Mouse (Mus musculus): ENCODE data around the gene Prl3d2. TPM values are rescaled to one million over a fixed set of nuclear protein-coding genes. Genes with fewer than 3 reads are reported as not detected.
"Not testable (repeated sequence)": the region's sequence is repeated elsewhere in the genome, so short reads cannot be mapped to it uniquely, and the experiment has no call there.

Gene Prl3d2
- total RNA-seq (2015; ENCODE audit: low replicate concordance) (not detected in 2 replicates), total RNA-seq (2017; ENCODE audit: low replicate concordance) (not detected in 2 replicates)

GRCm38 (mm10) chr13:27121398-27121797, at the start of gene Prl3d2:
TSS of gene Prl3d2 (plus strand) at chr13:27121698.
- ATAC-seq (replicated peaks; ENCODE audit: low FRiP score, poor library complexity, severe bottlenecking) = not testable (repeated sequence)

GRCm38 (mm10) chr13:27093890-27094289, 27.6 kb upstream of the Prl3d2 start, which contains the start of gene Prl3d1:
TSS of gene Prl3d1 (plus strand) at chr13:27094190.
- ATAC-seq (replicated peaks; ENCODE audit: low FRiP score, poor library complexity, severe bottlenecking) = not testable (repeated sequence)

- ATAC-seq (replicated peaks; ENCODE audit: low FRiP score, poor library complexity, severe bottlenecking) = no peak
Observed at GRCm38 (mm10) chr13:27148264-27148663, 26.8 kb downstream of the Prl3d2 start.

GRCm38 (mm10) chr13:27156490-27156889, 35.0 kb downstream of the Prl3d2 start, which contains the start of gene Prl3d3:
TSS of gene Prl3d3 (plus strand) at chr13:27156790.
- not testable (repeated sequence) for ATAC-seq (replicated peaks; ENCODE audit: low FRiP score, poor library complexity, severe bottlenecking)

Other genes with a start within 250 kb of the Prl3d2 start
- gene Prl, start 64.1 kb upstream of the Prl3d2 start, total RNA-seq (2015; ENCODE audit: low replicate concordance) = not detected in 2 replicates
- not detected in 2 replicates for gene Prl, start 64.1 kb upstream of the Prl3d2 start, total RNA-seq (2017; ENCODE audit: low replicate concordance)
- not detected in 2 replicates for gene Prl3d1, start 27.5 kb upstream of the Prl3d2 start, total RNA-seq (2015; ENCODE audit: low replicate concordance)
- gene Prl3d1, start 27.5 kb upstream of the Prl3d2 start, total RNA-seq (2017; ENCODE audit: low replicate concordance) = not detected in 2 replicates
- not detected in 2 replicates for gene Prl3d3, start 35.1 kb downstream of the Prl3d2 start, total RNA-seq (2015; ENCODE audit: low replicate concordance)
- gene Prl3d3, start 35.1 kb downstream of the Prl3d2 start, total RNA-seq (2017; ENCODE audit: low replicate concordance) = not detected in 2 replicates
- gene Prl3c1, start 75.0 kb downstream of the Prl3d2 start, total RNA-seq (2015; ENCODE audit: low replicate concordance) = not detected in 2 replicates
- not detected in 2 replicates for gene Prl3c1, start 75.0 kb downstream of the Prl3d2 start, total RNA-seq (2017; ENCODE audit: low replicate concordance)
- not detected in 2 replicates for gene Prl3b1, start 120.1 kb downstream of the Prl3d2 start, total RNA-seq (2015; ENCODE audit: low replicate concordance)
- not detected in 2 replicates for gene Prl3b1, start 120.1 kb downstream of the Prl3d2 start, total RNA-seq (2017; ENCODE audit: low replicate concordance)
- gene Prl3a1, start 137.7 kb downstream of the Prl3d2 start, total RNA-seq (2015; ENCODE audit: low replicate concordance) = not detected in 2 replicates
- not detected in 2 replicates for gene Prl3a1, start 137.7 kb downstream of the Prl3d2 start, total RNA-seq (2017; ENCODE audit: low replicate concordance)
- gene Prl6a1, start 190.9 kb downstream of the Prl3d2 start, total RNA-seq (2015; ENCODE audit: low replicate concordance) = not detected in 2 replicates
- not detected in 2 replicates for gene Prl6a1, start 190.9 kb downstream of the Prl3d2 start, total RNA-seq (2017; ENCODE audit: low replicate concordance)
- gene Prl8a2, start 224.0 kb downstream of the Prl3d2 start, total RNA-seq (2015; ENCODE audit: low replicate concordance) = not detected in 2 replicates
- not detected in 2 replicates for gene Prl8a2, start 224.0 kb downstream of the Prl3d2 start, total RNA-seq (2017; ENCODE audit: low replicate concordance)